Mouse (Mus musculus) embryonic facial prominence, embryonic 14.5 days (tissue): ENCODE results near the gene D6Ertd527e. TPM values are rescaled to one million over a fixed set of nuclear protein-coding genes. Genes with fewer than 3 reads are reported as not detected.

ENCODE experiments used
- ATAC-seq: fragments of 200-750 bp; cut with Nextera tagmentation; 2 replicates; pipeline ENCODE4 v1.8.0; 2017; ENCODE audit warnings: low read depth, moderate number of reproducible peaks, moderate TSS enrichment
- DNase-seq: peaks from one replicate; pipeline ENCODE4 v3.0.0-alpha.2; 2015; ENCODE audit warnings: low spot score
- H3K27ac ChIP-seq: fragments of 300-500 bp; sonication (generic); replicated peaks from 2 replicates; pipeline ENCODE4 v1.5.1; 2014; ENCODE audit warnings: low read depth, mild to moderate bottlenecking, low read length, moderate library complexity
- H3K27me3 ChIP-seq: fragments of 300-500 bp; sonication (generic); replicated peaks from 2 replicates; pipeline ENCODE4 v1.6.1; 2014; ENCODE audit warnings: low read length; ENCODE audit not compliant: control insufficient read depth, insufficient read depth
- H3K36me3 ChIP-seq: fragments of 300-500 bp; sonication (generic); 2 replicates; pipeline ENCODE4 v1.6.1; 2014; ENCODE audit warnings: low read length, mixed read lengths; ENCODE audit not compliant: control insufficient read depth, insufficient read depth
- H3K4me1 ChIP-seq: fragments of 300-500 bp; sonication (generic); 2 replicates; pipeline ENCODE4 v1.6.1; 2014; ENCODE audit warnings: antibody characterized with exemption, low read length; ENCODE audit not compliant: control insufficient read depth, insufficient read depth
- H3K4me2 ChIP-seq: fragments of 300-500 bp; sonication (generic); 2 replicates; pipeline ENCODE4 v1.6.1; 2014; ENCODE audit warnings: low read depth, mild to moderate bottlenecking, low read length, moderate library complexity, mixed read lengths
- H3K4me3 ChIP-seq: fragments of 300-500 bp; sonication (generic); 2 replicates; pipeline ENCODE4 v1.5.1; 2014; ENCODE audit warnings: low read depth, mild to moderate bottlenecking, low read length
- H3K9ac ChIP-seq: fragments of 300-500 bp; sonication (generic); 2 replicates; pipeline ENCODE4 v1.6.1; 2014; ENCODE audit warnings: low read depth, mild to moderate bottlenecking, low read length, moderate library complexity, mixed read lengths
- H3K9me3 ChIP-seq: fragments of 300-500 bp; sonication (generic); 2 replicates; pipeline ENCODE4 v1.6.1; 2016; ENCODE audit warnings: low read length; ENCODE audit not compliant: control insufficient read depth
- WGBS: fragments of 180-500 bp; shearing (Covaris S2); extraction: QIAGEN DNeasy Blood & Tissue Kit; methylation state at CpG from one replicate; pipeline ENCODE4 v1.1.7; 2014; 5-methylcytosine and 5-hydroxymethylcytosine counted together
- polyA plus RNA-seq: library from polyadenylated mRNA; unstranded; fragments of >200 nt; fragmentation: Nextera tagmentation; extraction: Ambion mirVana; gene quantifications from 2 replicates; pipeline ENCODE4 v1.2.1, GENCODE M21; 2014

The D6Ertd527e gene
- polyA plus RNA-seq, 1 experiment from 2014 or later = 0.25 TPM

DNA sequence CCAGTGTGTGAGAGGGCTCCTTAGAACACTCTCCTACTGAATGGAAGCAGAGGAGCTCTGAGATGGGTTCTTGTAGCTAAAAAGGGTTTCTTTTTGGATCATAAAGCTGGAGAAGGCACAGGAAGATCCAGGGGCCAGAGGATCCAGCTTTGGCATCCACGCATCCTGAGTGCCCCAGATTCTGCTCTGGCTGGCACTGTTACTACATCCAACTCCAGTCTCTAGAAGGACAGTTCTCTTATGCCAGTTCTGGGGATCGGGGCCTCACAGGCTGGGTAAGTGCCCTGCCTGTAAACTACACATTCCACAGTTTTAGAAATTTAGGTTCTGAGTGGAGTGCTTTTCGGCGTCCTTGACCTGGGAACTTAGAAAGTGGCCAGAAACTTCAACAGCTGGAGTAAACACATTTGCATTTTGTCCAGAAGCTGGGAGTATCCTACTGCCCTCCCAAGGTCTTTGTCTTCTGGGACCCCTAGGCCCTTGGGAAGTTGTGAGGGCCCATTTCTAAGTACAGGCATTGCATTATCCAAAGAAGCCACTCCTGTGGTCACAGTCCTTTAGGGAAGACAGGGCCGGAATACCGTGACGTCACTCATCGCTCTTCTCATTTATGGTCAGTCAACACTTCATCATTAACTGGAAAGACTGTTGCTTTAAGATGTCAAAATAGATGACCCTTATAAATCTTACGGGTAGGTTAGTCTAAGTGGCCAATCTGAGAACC is 4.1 kb upstream of the D6Ertd527e start:
- no peak overlapping the region for H3K4me3 ChIP-seq
- H3K27me3 ChIP-seq = no peaks in the 10 kb centered on the region
- peaks cover 30% of the 10 kb centered on the region for H3K4me1 ChIP-seq
- 84% methylated on average over 9 of the region's 9 CpGs for WGBS
- H3K27ac ChIP-seq = peak overlapping the region; percentile 75
- no peaks in the 10 kb centered on the region for H3K36me3 ChIP-seq
- ATAC-seq (no peak), DNase-seq (no peak)
- no peaks in the 10 kb centered on the region for H3K9me3 ChIP-seq
- H3K9ac ChIP-seq = peak overlapping the region; percentile 47; the same call in 1 of the 2 replicates
- no peak overlapping the region for H3K4me2 ChIP-seq

DNA sequence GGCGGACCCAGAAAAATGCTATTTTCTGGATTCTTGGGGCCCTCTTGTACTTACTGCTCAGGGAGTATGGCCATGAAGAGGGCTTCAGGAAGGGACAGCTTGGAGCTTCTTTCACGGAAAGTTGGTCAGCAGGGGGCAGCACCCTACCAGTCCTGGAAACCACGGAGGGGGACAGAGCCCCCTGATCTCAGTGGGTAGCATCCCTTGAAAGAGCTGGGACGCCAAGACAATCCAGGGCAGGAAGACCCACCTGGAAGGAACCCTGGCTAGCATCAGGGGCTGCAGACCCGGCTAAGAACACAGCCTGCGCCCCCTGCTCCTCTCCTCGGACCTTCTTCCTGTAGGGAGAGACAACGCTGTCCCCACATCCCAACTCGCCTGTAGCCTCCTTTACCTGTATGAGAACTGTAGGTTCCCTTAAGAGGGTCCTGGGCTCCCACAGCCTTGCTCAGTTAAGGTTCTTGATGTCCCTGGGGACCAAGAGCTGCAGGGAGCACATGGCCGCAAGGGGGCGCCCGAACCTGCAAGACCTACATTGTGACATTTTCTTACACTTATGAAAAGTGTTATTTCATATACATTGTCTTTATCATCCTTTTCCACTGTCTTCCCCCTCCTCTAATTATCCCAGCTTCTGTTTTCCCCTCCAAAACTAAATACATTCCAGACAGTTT is 3.1 kb upstream of the D6Ertd527e start:
- 9% methylated on average over 12 of the region's 12 CpGs for WGBS
- Histone ChIP-seq H3K36me3 (no peaks in the 10 kb centered on the region), H3K4me2 (peak overlapping the region; percentile 53), H3K4me3 (peak overlapping the region; percentile 6; the same call in 1 of the 2 replicates), H3K9ac (peak overlapping the region; percentile 44; the same call in 1 of the 2 replicates), H3K27me3 (no peaks in the 10 kb centered on the region), H3K4me1 (peaks cover 30% of the 10 kb centered on the region), H3K9me3 (no peaks in the 10 kb centered on the region), H3K27ac (0 out of 2 replicates have a peak overlapping the region, but pooled peaks have one; percentile 31)
- ATAC-seq = peak; percentile 66
- DNase-seq = peak; percentile 92

DNA sequence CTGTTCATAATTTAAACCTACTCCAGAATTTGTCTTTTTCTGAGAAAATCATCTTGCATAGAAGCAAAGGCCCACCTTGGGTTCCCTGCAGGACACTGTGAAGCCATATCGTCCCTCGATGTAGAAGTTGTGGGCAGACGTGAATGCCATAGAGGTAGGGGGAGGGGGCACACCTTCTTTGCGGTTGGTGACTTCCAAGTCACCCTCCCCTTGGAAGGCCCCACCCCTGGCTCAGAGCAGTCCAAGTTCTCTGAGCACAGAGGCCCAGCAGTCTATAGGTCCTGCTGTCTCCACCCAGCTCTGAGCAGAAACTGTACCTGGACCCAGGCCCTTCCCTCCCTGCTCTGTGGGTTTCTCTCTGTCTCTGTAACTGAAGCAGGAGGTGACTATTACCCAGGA is 2.6 kb upstream of the D6Ertd527e start:
- Histone ChIP-seq H3K4me3 (no peak overlapping the region), H3K4me2 (no peak overlapping the region), H3K27ac (peak overlapping the region; percentile 56; the same call in 1 of the 2 replicates), H3K36me3 (no peaks in the 10 kb centered on the region), H3K27me3 (no peaks in the 10 kb centered on the region), H3K9me3 (no peaks in the 10 kb centered on the region), H3K4me1 (peaks cover 30% of the 10 kb centered on the region), H3K9ac (no peak overlapping the region)
- peak; percentile 31; the same call in 1 of the 2 replicates for ATAC-seq
- 24% methylated on average over 4 of the region's 4 CpGs for WGBS
- no peak for DNase-seq

DNA sequence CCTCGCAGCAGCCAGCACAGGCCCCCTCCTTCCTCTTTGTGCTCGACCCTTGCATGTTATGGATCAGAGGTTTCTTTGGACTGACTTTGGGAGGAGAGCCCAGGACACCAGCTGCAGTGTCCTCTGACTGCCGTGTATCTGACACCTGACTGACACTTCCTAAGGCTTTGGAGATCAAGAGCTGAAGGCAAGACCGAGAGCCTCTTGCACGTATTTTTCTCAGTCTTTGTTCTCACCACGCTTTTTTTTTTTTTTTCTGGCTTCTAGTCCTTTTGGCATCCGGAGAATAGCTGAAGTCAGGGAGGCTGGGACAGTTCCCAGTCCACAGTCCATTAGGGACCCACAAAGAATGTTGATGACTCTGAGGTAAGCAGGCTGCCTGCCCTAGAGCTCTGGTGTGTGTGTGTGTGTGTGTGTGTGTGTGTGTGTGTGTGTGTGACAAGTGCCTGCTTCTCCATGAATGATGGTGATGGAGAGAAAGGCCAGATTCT is 2.1 kb upstream of the D6Ertd527e start:
- Histone ChIP-seq H3K4me3 (no peak overlapping the region), H3K4me1 (peaks cover 30% of the 10 kb centered on the region), H3K27ac (peak overlapping the region; percentile 56; the same call in 1 of the 2 replicates), H3K4me2 (no peak overlapping the region), H3K9me3 (no peaks in the 10 kb centered on the region), H3K27me3 (no peaks in the 10 kb centered on the region), H3K36me3 (no peaks in the 10 kb centered on the region), H3K9ac (peak overlapping the region; percentile 25; the same call in 1 of the 2 replicates)
- 28% methylated on average over 6 of the region's 7 CpGs for WGBS
- ATAC-seq (peak; percentile 1; the same call in 1 of the 2 replicates), DNase-seq (peak; percentile 72)

DNA sequence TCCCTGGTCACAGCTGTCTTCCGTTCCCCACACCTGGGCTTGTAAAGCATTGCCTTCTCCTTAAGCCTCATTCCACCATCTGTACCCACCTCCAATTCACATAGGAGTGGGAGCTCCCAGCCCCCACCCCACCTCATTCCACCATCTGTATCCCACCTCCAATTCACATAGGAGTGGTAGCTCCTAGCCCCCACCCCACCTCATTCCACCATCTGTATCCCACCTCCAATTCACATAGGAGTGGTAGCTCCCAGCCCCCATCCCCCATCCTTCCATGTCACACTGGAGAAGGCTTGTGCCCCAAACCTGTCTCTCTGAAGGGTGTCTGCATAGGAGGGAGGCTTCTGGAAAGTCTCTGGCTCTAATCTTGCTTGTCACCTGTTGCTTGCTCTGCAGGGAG is 1.2 kb upstream of the D6Ertd527e start:
- DNase-seq = no peak
- H3K4me3 ChIP-seq = no peak overlapping the region
- H3K4me2 ChIP-seq = no peak overlapping the region
- H3K36me3 ChIP-seq = no peaks in the 10 kb centered on the region
- H3K27me3 ChIP-seq = no peaks in the 10 kb centered on the region
- peak overlapping the region; percentile 33; the same call in 1 of the 2 replicates for H3K27ac ChIP-seq
- 57% methylated on average over 1 of the region's 1 CpGs for WGBS
- H3K4me1 ChIP-seq = peaks cover 30% of the 10 kb centered on the region
- ATAC-seq = no peak
- no peak overlapping the region for H3K9ac ChIP-seq
- H3K9me3 ChIP-seq = no peaks in the 10 kb centered on the region

DNA sequence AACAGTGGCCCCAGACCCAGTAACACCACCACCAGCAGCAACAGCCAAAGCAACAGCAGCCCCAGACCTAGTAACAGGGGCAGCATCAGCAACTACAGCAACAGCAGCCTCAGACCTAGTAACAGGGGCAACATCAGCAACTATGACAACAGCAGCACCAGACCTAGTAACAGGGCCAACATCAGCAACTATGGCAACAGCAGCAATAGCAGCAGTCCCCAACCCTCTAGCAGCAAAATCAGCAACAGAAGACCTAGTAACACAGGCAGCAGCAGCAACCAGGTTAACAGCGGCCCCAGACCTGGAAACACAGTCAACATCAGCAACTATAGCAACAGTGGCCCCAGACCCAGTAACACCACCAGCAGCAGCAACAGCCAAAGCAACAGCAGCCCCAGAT is 6.9 kb downstream of the D6Ertd527e start:
- 78% methylated on average over 1 of the region's 1 CpGs for WGBS
- H3K4me2 ChIP-seq = no peak overlapping the region
- no peaks in the 10 kb centered on the region for H3K36me3 ChIP-seq
- H3K9me3 ChIP-seq = no peaks in the 10 kb centered on the region
- no peak for DNase-seq
- H3K27ac ChIP-seq = peak overlapping the region; percentile 72; the same call in 1 of the 2 replicates
- H3K4me1 ChIP-seq = no peaks in the 10 kb centered on the region
- peak; percentile 15; the same call in 1 of the 2 replicates for ATAC-seq
- no peak overlapping the region; the same call in 1 of the 2 replicates for H3K9ac ChIP-seq
- no peaks in the 10 kb centered on the region for H3K27me3 ChIP-seq
- no peak overlapping the region for H3K4me3 ChIP-seq

DNA sequence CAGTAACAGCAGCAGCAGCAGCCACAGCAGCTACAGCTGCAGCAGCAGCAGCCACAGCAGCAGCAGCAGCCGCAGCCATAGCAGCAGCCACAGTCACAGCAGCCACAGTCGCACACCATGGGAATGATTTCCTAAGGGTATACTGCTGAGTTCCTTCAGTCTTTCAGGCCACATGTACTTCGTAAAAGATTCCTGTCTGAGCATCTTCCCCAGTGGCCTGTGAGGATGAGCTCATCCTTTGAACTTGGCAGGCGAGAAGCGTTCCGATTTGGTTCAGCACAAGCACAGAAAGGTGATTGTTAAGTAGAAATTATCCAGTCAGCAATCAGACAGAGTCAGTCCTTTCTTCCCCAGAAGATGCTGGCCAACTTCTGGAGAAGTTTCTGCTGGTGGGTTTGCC is 7.6 kb downstream of the D6Ertd527e start:
- H3K27me3 ChIP-seq = no peaks in the 10 kb centered on the region
- no peak overlapping the region for H3K4me3 ChIP-seq
- 35% methylated on average over 6 of the region's 6 CpGs for WGBS
- H3K9ac ChIP-seq = no peak overlapping the region; the same call in 1 of the 2 replicates
- peak; percentile 70; the same call in 1 of the 2 replicates for ATAC-seq
- H3K27ac ChIP-seq = peak overlapping the region; percentile 72
- no peaks in the 10 kb centered on the region for H3K4me1 ChIP-seq
- no peaks in the 10 kb centered on the region for H3K36me3 ChIP-seq
- no peaks in the 10 kb centered on the region for H3K9me3 ChIP-seq
- no peak overlapping the region for H3K4me2 ChIP-seq
- peak; percentile 86 for DNase-seq

DNA sequence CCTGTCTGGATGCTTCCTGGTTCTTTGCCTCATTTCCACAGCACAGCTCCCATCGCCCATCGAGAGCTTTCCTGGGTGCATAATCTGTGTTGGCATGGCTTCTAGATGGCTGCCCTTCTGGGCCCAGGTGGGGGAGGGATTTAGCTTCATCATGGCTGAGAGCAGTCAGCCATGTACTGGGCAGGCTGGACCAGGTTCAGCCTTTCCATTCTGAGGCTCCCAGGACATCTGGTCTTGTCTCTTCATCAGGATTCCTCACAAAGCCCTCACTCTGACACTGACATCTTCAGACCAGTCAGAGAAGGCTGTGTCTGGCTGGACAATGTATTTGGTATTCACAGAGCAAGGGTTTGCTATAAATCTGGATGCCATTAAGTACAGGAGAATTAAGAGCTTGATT is 11.4 kb downstream of the D6Ertd527e start:
- ATAC-seq (no peak), DNase-seq (peak; percentile 20)
- 0 out of 2 replicates have a peak, but pooled peaks cover 4% of the 10 kb centered on the region for H3K9me3 ChIP-seq
- H3K4me1 ChIP-seq = no peaks in the 10 kb centered on the region
- H3K27me3 ChIP-seq = no peaks in the 10 kb centered on the region
- no peak overlapping the region for H3K4me3 ChIP-seq
- no peak overlapping the region for H3K4me2 ChIP-seq
- H3K27ac ChIP-seq = no peak overlapping the region
- H3K36me3 ChIP-seq = no peaks in the 10 kb centered on the region
- H3K9ac ChIP-seq = no peak overlapping the region
- 76% methylated on average over 2 of the region's 2 CpGs for whole genome bisulfite sequencing
